Mouse (Mus musculus): ENCODE results near the gene Tes3-ps. TPM values are rescaled to one million over a fixed set of nuclear protein-coding genes. Genes with fewer than 3 reads are reported as not detected.
A peak's percentile ranks its signal among the peaks of the same experiment; 100 is the strongest.

Tes3-ps gene
- polyA plus RNA-seq, 1 experiment from 2014 or later, result 0.57 TPM

- WGBS, result 73% methylated on average over 4 of the region's 4 CpGs
- TF ChIP-seq CTCF (IDR thresholded peaks at IDR 0.05; ENCODE audit: low read depth), result no peak
- H3K9me3 ChIP-seq (ENCODE audit: control insufficient read depth), result no peaks in the 10 kb centered on the region
- H3K9ac ChIP-seq (ENCODE audit: low read depth, low read length), result no peak overlapping the region
- H3K4me2 ChIP-seq (replicated peaks; ENCODE audit: low read depth), result no peak overlapping the region
- no peaks in the 10 kb centered on the region for H3K4me1 ChIP-seq (replicated peaks; ENCODE audit: control insufficient read depth, insufficient read depth, low read length)
- H3K4me3 ChIP-seq (ENCODE audit: low read depth, low read length), result no peak overlapping the region
- H3K27ac ChIP-seq (ENCODE audit: low read depth, low read length), result no peak overlapping the region
- no peaks in the 10 kb centered on the region for H3K27me3 ChIP-seq (replicated peaks; ENCODE audit: control insufficient read depth, insufficient read depth, low read length)
- no peaks in the 10 kb centered on the region for H3K36me3 ChIP-seq (ENCODE audit: control insufficient read depth, insufficient read depth)
- ATAC-seq, result no peak
These were observed 13.7 kb upstream of the Tes3-ps start for GRCm38 (mm10) chr13:49479399-49479798.

- 47% methylated on average over 2 of the region's 2 CpGs for WGBS
- H3K27me3 ChIP-seq (replicated peaks; ENCODE audit: control insufficient read depth, insufficient read depth, low read length), result no peaks in the 10 kb centered on the region
- TF ChIP-seq CTCF (IDR thresholded peaks at IDR 0.05; ENCODE audit: low read depth), result no peak
- H3K4me1 ChIP-seq (replicated peaks; ENCODE audit: control insufficient read depth, insufficient read depth, low read length), result no peaks in the 10 kb centered on the region
- no peak overlapping the region for H3K9ac ChIP-seq (ENCODE audit: low read depth, low read length)
- H3K4me3 ChIP-seq (ENCODE audit: low read depth, low read length), result no peak overlapping the region
- ATAC-seq, result no peak
- H3K36me3 ChIP-seq (ENCODE audit: control insufficient read depth, insufficient read depth), result no peaks in the 10 kb centered on the region
- no peak overlapping the region for H3K4me2 ChIP-seq (replicated peaks; ENCODE audit: low read depth)
- H3K27ac ChIP-seq (ENCODE audit: low read depth, low read length), result no peak overlapping the region
- no peaks in the 10 kb centered on the region for H3K9me3 ChIP-seq (ENCODE audit: control insufficient read depth)
These were observed 13.1 kb upstream of the Tes3-ps start for GRCm38 (mm10) chr13:49480057-49480456.

GRCm38 (mm10) chr13:49480551-49480950 is 12.6 kb upstream of the Tes3-ps start:
- Histone ChIP-seq H3K27ac (ENCODE audit: low read depth, low read length) (no peak overlapping the region), H3K9ac (ENCODE audit: low read depth, low read length) (no peak overlapping the region), H3K4me1 (replicated peaks; ENCODE audit: control insufficient read depth, insufficient read depth, low read length) (no peaks in the 10 kb centered on the region), H3K36me3 (ENCODE audit: control insufficient read depth, insufficient read depth) (no peaks in the 10 kb centered on the region), H3K9me3 (ENCODE audit: control insufficient read depth) (no peaks in the 10 kb centered on the region), H3K4me2 (replicated peaks; ENCODE audit: low read depth) (no peak overlapping the region), H3K4me3 (ENCODE audit: low read depth, low read length) (no peak overlapping the region), H3K27me3 (replicated peaks; ENCODE audit: control insufficient read depth, insufficient read depth, low read length) (no peaks in the 10 kb centered on the region)
- TF ChIP-seq CTCF (IDR thresholded peaks at IDR 0.05; ENCODE audit: low read depth), result no peak
- ATAC-seq, result no peak
- 56% methylated on average over 5 of the region's 5 CpGs for WGBS

- WGBS, result 73% methylated on average over 5 of the region's 5 CpGs
These were observed 7.7 kb upstream of the Tes3-ps start for GRCm38 (mm10) chr13:49485388-49485787.

GRCm38 (mm10) chr13:49504510-49504909 is 11.4 kb downstream of the Tes3-ps start, which contains the start of gene Ecm2:
Gene Ecm2 (plus strand): TSS chr13:49504810.
- WGBS, result 60% methylated on average over 4 of the region's 4 CpGs
- no peak within 1 kb of the TSS for H3K4me3 ChIP-seq (ENCODE audit: low read depth, low read length)
- no peak within 1 kb of the TSS for H3K9ac ChIP-seq (ENCODE audit: low read depth, low read length)

More at GRCm38 (mm10) chr13:49485388-49485787, 7.7 kb upstream of the Tes3-ps start:
- no peak overlapping the region for H3K9ac ChIP-seq (ENCODE audit: low read depth, low read length)
- no peak for TF ChIP-seq CTCF (IDR thresholded peaks at IDR 0.05; ENCODE audit: low read depth)
- H3K4me3 ChIP-seq (ENCODE audit: low read depth, low read length), result no peak overlapping the region
- H3K27ac ChIP-seq (ENCODE audit: low read depth, low read length), result no peak overlapping the region
- H3K9me3 ChIP-seq (ENCODE audit: control insufficient read depth), result no peaks in the 10 kb centered on the region
- no peak overlapping the region for H3K4me2 ChIP-seq (replicated peaks; ENCODE audit: low read depth)
- no peaks in the 10 kb centered on the region for H3K27me3 ChIP-seq (replicated peaks; ENCODE audit: control insufficient read depth, insufficient read depth, low read length)
- no peaks in the 10 kb centered on the region for H3K36me3 ChIP-seq (ENCODE audit: control insufficient read depth, insufficient read depth)
- ATAC-seq, result no peak
- no peaks in the 10 kb centered on the region for H3K4me1 ChIP-seq (replicated peaks; ENCODE audit: control insufficient read depth, insufficient read depth, low read length)

GRCm38 (mm10) chr13:49505776-49506175 is 12.7 kb downstream of the Tes3-ps start:
- no peaks in the 10 kb centered on the region for H3K9me3 ChIP-seq (ENCODE audit: control insufficient read depth)
- no peaks in the 10 kb centered on the region for H3K36me3 ChIP-seq (ENCODE audit: control insufficient read depth, insufficient read depth)
- 79% methylated on average over 4 of the region's 4 CpGs for WGBS
- H3K27me3 ChIP-seq (replicated peaks; ENCODE audit: control insufficient read depth, insufficient read depth, low read length), result no peaks in the 10 kb centered on the region
- no peak overlapping the region for H3K9ac ChIP-seq (ENCODE audit: low read depth, low read length)
- no peak overlapping the region for H3K27ac ChIP-seq (ENCODE audit: low read depth, low read length)
- no peak overlapping the region for H3K4me3 ChIP-seq (ENCODE audit: low read depth, low read length)
- no peak overlapping the region for H3K4me2 ChIP-seq (replicated peaks; ENCODE audit: low read depth)
- H3K4me1 ChIP-seq (replicated peaks; ENCODE audit: control insufficient read depth, insufficient read depth, low read length), result no peaks in the 10 kb centered on the region
- no peak for TF ChIP-seq CTCF (IDR thresholded peaks at IDR 0.05; ENCODE audit: low read depth)
- ATAC-seq, result no peak

More at GRCm38 (mm10) chr13:49504510-49504909, 11.4 kb downstream of the Tes3-ps start, which contains the start of gene Ecm2:
- H3K27ac ChIP-seq (ENCODE audit: low read depth, low read length), result no peak within 1 kb of the TSS
- TF ChIP-seq CTCF (IDR thresholded peaks at IDR 0.05; ENCODE audit: low read depth), result no peak
- no peaks in the 10 kb centered on the region for H3K27me3 ChIP-seq (replicated peaks; ENCODE audit: control insufficient read depth, insufficient read depth, low read length)
- H3K4me1 ChIP-seq (replicated peaks; ENCODE audit: control insufficient read depth, insufficient read depth, low read length), result no peaks in the 10 kb centered on the region
- peak within 1 kb of the TSS; percentile 10; the same call in 1 of the 2 replicates for H3K4me2 ChIP-seq (replicated peaks; ENCODE audit: low read depth)
- no peaks in the 10 kb centered on the region for H3K9me3 ChIP-seq (ENCODE audit: control insufficient read depth)
- no peaks in the 10 kb centered on the region for H3K36me3 ChIP-seq (ENCODE audit: control insufficient read depth, insufficient read depth)
- no peak for ATAC-seq

GRCm38 (mm10) chr13:49507176-49507575 is 14.1 kb downstream of the Tes3-ps start:
- no peak for TF ChIP-seq CTCF (IDR thresholded peaks at IDR 0.05; ENCODE audit: low read depth)
- H3K4me1 ChIP-seq (replicated peaks; ENCODE audit: control insufficient read depth, insufficient read depth, low read length), result no peaks in the 10 kb centered on the region
- no peak for ATAC-seq
- no peaks in the 10 kb centered on the region for H3K36me3 ChIP-seq (ENCODE audit: control insufficient read depth, insufficient read depth)
- WGBS, result 55% methylated on average over 3 of the region's 3 CpGs
- H3K27ac ChIP-seq (ENCODE audit: low read depth, low read length), result no peak overlapping the region
- no peak overlapping the region for H3K4me3 ChIP-seq (ENCODE audit: low read depth, low read length)
- no peak overlapping the region for H3K9ac ChIP-seq (ENCODE audit: low read depth, low read length)
- H3K9me3 ChIP-seq (ENCODE audit: control insufficient read depth), result no peaks in the 10 kb centered on the region
- no peak overlapping the region for H3K4me2 ChIP-seq (replicated peaks; ENCODE audit: low read depth)
- no peaks in the 10 kb centered on the region for H3K27me3 ChIP-seq (replicated peaks; ENCODE audit: control insufficient read depth, insufficient read depth, low read length)

All from intestine, postnatal 0 days (tissue).